Mouse (Mus musculus): ENCODE measurements around the gene Rhoc. TPM values are rescaled to one million over a fixed set of nuclear protein-coding genes. Genes with fewer than 3 reads are reported as not detected.
A peak's percentile ranks its signal among the peaks of the same experiment; 100 is the strongest.
"Not testable (repeated sequence)": the region's sequence is repeated elsewhere in the genome, so short reads cannot be mapped to it uniquely, and the experiment has no call there.

Gene Rhoc
- 100 to 1,000 TPM; 105 to 116 TPM for total RNA-seq (2021)
- long read RNA-seq, experiment 1, transcript Rhoc-201 (5 exons, 1,202 nt): major isoform, 23 of 33 reads
- long read RNA-seq, experiment 1, partial matches to known transcripts: 2 of 33 reads
- long read RNA-seq, experiment 1, other reads (novel, unspliced or antisense): 6 of 33 reads
- long read RNA-seq, experiment 2, transcript Rhoc-201 (5 exons, 1,202 nt): major isoform, 54 of 67 reads
- long read RNA-seq, experiment 2, partial matches to known transcripts: 2 of 67 reads
- long read RNA-seq, experiment 2, other reads (novel, unspliced or antisense): 10 of 67 reads

DNA sequence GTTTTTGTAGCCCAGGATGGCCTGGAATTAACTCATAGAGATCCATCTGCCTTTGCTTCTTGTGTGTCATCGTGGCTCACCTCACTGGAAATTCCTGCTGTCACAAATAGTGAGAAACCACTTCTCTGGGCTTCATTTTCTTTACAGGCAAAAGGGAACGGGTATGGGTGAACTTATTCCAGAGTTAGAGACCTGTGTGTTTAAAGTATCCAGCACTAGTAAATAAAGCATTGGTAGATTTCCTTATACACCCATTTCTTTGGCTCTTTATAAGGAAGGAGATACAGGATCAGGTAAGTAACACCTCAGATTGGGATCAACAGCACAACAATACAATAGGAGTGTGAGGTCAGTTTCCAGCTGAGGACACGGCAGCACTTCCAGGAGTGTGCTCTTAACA lies at the start of gene Rhoc:
Rhoc (plus strand) TSS at position 301 of the 400 bp plus-strand sequence.
- DNase-seq (ENCODE audit: low spot score in 2 of 2): no peak

- DNase-seq (ENCODE audit: low spot score in 2 of 2): no peak
These were observed 46.2 kb upstream of the Rhoc start for GRCm38 (mm10) chr3:104741954-104742353.

DNA sequence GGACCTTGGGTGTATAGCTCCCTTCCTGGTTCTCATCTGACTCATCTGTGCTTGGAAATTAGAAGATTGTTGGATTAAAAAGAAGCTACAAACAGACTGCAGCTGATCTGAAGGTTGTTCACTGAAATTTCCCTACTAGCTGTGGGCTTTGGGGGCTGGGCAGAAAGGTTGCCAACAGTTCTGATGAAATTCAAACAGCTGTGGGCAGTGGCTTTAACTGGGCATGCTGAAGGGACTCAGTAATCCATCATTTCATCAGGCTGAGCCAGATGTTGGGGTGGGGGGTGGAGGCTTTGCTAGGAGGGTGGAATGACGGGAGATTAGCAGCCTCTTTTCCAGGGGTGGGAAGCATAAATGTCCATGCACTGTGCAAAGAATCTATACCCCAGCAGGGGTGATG lies 45.0 kb upstream of the Rhoc start:
- no peak for DNase-seq (ENCODE audit: low spot score in 2 of 2)

- DNase-seq (ENCODE audit: low spot score in 2 of 2): no peak
These were observed 44.3 kb upstream of the Rhoc start for GRCm38 (mm10) chr3:104743864-104744263.

DNA sequence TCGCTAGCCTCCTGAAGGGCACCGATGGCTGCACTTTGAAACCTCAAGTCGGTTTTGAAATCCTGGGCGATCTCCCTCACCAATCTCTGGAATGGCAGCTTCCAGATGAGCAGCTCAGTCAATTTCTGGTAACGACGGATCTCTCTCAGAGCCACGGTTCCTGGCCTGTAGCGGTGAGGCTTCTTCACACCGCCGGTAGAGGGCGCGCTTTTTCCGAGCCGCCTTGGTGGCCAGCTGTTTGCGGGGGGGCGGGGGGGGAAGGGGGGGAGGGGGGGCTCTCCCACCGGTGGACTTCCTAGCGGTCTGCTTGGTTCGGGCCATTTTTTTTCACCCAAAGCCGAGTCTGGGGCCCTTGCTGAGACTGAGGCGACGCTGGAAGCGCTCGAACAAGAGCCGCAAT lies 35.3 kb upstream of the Rhoc start:
- peak in 1 of 2 experiments; percentile 19 for DNase-seq (ENCODE audit: low spot score in 2 of 2)

GRCm38 (mm10) chr3:104758406-104758805 lies 29.8 kb upstream of the Rhoc start:
- peak; percentile 51 to 72 for DNase-seq (ENCODE audit: low spot score in 2 of 2)

DNA sequence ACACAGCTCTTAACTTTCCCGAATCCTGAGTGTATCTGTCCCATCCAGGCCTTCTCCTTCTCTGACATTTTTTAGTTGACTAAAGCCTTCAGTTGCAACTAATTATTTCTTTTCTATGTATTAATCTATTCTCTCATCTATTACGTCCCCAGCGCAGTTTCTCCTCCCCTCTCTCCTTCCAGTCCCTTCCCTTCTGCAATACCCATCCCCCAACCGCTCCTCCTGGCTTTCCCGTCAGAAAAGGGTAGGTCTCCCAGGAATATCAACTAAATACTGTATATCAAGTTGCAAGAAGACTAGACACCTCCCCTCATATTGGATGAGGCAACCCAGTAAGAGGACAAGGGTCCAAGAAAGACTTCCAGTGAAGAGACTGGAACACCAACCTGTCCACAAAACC lies 29.3 kb upstream of the Rhoc start:
- DNase-seq (ENCODE audit: low spot score in 2 of 2): no peak

DNA sequence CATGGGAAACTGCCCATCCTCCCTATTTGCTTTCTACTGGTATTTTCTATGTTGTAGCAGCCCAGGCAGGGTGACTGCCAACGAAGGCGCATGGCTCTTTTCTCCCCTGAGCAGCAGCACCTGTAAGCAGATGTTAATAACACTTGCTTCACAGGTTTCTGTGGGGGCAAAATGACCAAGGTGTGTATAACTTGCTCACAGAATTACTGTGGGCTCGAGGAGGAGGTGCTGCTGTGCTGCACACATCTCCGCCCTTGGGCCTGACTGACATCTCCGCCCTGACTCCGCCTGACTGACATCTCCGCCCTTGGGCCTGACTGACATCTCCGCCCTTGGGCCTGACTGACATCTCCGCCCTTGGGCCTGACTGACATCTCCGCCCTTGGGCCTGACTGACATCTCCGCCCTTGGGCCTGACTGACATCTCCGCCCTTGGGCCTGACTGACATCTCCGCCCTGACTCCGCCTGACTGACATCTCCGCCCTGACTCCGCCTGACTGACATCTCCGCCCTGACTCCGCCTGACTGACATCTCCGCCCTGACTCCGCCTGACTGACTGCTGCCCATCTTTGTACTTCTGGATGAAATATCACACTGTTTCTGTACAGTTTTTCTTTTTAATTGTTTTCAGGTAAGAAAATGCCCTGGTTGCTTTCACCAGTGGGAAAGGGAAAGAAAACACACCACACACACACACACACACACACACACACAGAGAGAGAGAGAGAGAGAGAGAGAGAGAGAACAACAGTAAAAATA lies 25.9 kb upstream of the Rhoc start:
- not testable (repeated sequence) for DNase-seq (ENCODE audit: low spot score in 2 of 2)

DNA sequence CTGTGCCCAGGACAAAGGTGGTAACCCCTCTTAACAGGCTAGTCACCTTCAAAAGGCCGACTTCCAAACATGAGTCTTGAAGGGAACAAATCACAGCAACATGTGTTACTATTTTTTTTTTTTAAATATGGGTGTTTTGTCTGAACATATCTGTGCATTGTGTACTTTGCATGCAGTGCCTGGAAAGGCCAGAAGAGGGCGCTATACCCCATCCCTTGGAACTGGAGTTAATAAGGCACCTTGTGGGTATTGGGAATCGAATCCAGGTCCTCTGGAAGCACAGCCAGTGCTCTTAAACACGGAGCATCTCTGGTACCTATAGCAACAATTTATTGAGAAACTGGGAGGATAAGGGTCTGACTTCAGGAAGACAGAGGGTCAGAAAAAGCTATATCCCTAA lies 23.2 kb upstream of the Rhoc start:
- no peak for DNase-seq (ENCODE audit: low spot score in 2 of 2)

GRCm38 (mm10) chr3:104767141-104767540 lies 21.0 kb upstream of the Rhoc start:
- no peak for DNase-seq (ENCODE audit: low spot score in 2 of 2)

GRCm38 (mm10) chr3:104767716-104768115 lies 20.5 kb upstream of the Rhoc start:
- DNase-seq (ENCODE audit: low spot score in 2 of 2): no peak

GRCm38 (mm10) chr3:104769135-104769534 lies 19.0 kb upstream of the Rhoc start:
- no peak for DNase-seq (ENCODE audit: low spot score in 2 of 2)

GRCm38 (mm10) chr3:104770035-104770434 lies 18.1 kb upstream of the Rhoc start:
- peak; percentile 57 to 66 for DNase-seq (ENCODE audit: low spot score in 2 of 2)

GRCm38 (mm10) chr3:104770918-104771317 lies 17.3 kb upstream of the Rhoc start:
- DNase-seq (ENCODE audit: low spot score in 2 of 2): no peak

GRCm38 (mm10) chr3:104771460-104771859 lies 16.7 kb upstream of the Rhoc start:
- no peak for DNase-seq (ENCODE audit: low spot score in 2 of 2)

DNA sequence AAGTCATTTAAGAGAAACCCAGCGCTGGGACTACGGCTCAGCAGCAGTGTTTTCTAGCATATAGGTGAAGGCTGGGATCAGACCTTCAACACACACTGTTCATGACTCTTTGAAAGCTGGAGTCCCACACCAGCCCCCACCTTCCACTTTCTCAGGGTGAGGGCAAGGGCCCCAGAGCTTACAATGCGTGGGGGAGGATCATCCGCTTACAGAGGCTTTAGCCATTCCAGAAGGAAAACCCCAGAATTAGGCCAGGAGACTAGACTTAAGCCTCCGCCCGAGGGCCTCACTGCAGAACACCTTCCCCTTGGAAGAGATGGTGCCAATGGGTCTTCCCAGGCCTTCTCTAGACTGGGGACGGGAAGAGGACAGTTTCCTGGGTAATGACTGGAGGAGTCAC lies 14.9 kb upstream of the Rhoc start:
- DNase-seq (ENCODE audit: low spot score in 2 of 2): no peak

GRCm38 (mm10) chr3:104777342-104777741 lies 10.8 kb upstream of the Rhoc start:
- no peak for DNase-seq (ENCODE audit: low spot score in 2 of 2)

- peak; percentile 59 to 74 for DNase-seq (ENCODE audit: low spot score in 2 of 2)
These were observed 8.2 kb upstream of the Rhoc start for GRCm38 (mm10) chr3:104779949-104780348.

GRCm38 (mm10) chr3:104780561-104781420 lies 7.4 kb upstream of the Rhoc start, which contains the start of gene Ppm1j:
Gene Ppm1j (plus strand): TSS chr3:104781056.
- peak; percentile 57 to 67 for DNase-seq (ENCODE audit: low spot score in 2 of 2)

- peak in 1 of 2 experiments; percentile 25 for DNase-seq (ENCODE audit: low spot score in 2 of 2)
These were observed 6.7 kb upstream of the Rhoc start, which contains the start of gene Fam19a3 for GRCm38 (mm10) chr3:104781471-104781903. Gene Fam19a3 (minus strand): TSS chr3:104781840.

DNA sequence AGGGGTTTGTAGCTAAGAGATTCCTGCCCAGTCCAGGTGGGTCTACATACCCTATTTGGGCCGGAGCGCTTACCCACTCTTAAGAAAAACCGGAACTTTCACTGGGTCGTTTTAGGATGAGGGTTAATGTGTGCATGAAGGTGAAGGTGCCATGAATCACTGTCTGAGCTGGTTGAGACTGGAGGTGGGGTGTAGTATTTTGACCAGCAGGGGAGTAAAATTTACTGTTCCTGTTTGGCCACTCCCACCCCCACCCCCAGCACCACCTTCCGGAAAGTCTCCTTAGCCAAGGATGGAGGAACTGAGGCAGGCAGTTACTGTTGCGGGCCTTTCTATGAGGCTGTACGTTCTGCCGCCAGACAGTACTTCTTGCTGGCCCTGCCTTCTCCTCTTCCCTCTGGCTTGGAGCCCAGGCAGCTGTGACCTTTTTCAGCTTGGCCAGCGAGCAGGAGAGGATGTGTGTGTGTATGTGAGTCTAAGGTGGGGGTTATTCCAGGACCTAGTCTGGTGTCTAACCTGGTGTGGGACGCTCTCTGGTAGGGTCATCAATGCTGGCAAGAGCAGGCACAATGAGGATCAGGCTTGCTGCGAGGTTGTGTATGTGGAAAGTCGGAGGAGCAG lies 6.0 kb upstream of the Rhoc start:
- DNase-seq (ENCODE audit: low spot score in 2 of 2): peak; percentile 45 to 46

All from adrenal gland, adult 18-20 months (tissue).